Mouse (Mus musculus) midbrain, postnatal 0 days (tissue): ENCODE measurements around the gene Idh3a. TPM values are rescaled to one million over a fixed set of nuclear protein-coding genes. Genes with fewer than 3 reads are reported as not detected.

Source experiments
- ATAC-seq: fragments of 200-750 bp; cut with Nextera tagmentation; 2 replicates; pipeline ENCODE4 v1.8.0; 2017; ENCODE audit warnings: moderate number of reproducible peaks, mild to moderate bottlenecking, moderate TSS enrichment, moderate library complexity; ENCODE audit not compliant: low FRiP score
- DNase-seq: peaks from one replicate; pipeline ENCODE4 v3.0.0-alpha.2; 2015; ENCODE audit warnings: low spot score
- H3K27ac ChIP-seq: fragments of 300-500 bp; sonication (generic); 2 replicates; pipeline ENCODE4 v1.5.1; 2014; ENCODE audit warnings: low read depth, mild to moderate bottlenecking, low read length, mixed read lengths
- H3K27me3 ChIP-seq: fragments of 300-500 bp; sonication (generic); 2 replicates; pipeline ENCODE4 v1.6.1; 2014; ENCODE audit warnings: low read length, control low read depth, mixed read lengths; ENCODE audit not compliant: insufficient read depth
- H3K36me3 ChIP-seq: fragments of 300-500 bp; sonication (generic); 2 replicates; pipeline ENCODE4 v1.6.1; 2014; ENCODE audit warnings: low read length, control low read depth, mixed read lengths; ENCODE audit not compliant: insufficient read depth
- H3K4me1 ChIP-seq: fragments of 300-500 bp; sonication (generic); 2 replicates; pipeline ENCODE4 v1.6.1; 2014; ENCODE audit warnings: mild to moderate bottlenecking, control low read depth, antibody characterized with exemption, low read length, mixed read lengths; ENCODE audit not compliant: insufficient read depth
- H3K4me2 ChIP-seq: fragments of 300-500 bp; sonication (generic); 2 replicates; pipeline ENCODE4 v1.6.1; 2014; ENCODE audit warnings: low read depth, mild to moderate bottlenecking, low read length, mixed read lengths; ENCODE audit not compliant: poor library complexity, severe bottlenecking
- H3K4me3 ChIP-seq: fragments of 300-500 bp; sonication (generic); 2 replicates; pipeline ENCODE4 v1.5.1; 2014; ENCODE audit warnings: low read depth, mild to moderate bottlenecking, low read length, moderate library complexity
- H3K9ac ChIP-seq: fragments of 300-500 bp; sonication (generic); replicated peaks from 2 replicates; pipeline ENCODE4 v1.6.1; 2014; ENCODE audit warnings: mild to moderate bottlenecking, low read length, moderate library complexity, mixed read lengths; ENCODE audit not compliant: poor library complexity, severe bottlenecking
- H3K9me3 ChIP-seq: fragments of 300-500 bp; sonication (generic); 2 replicates; pipeline ENCODE4 v1.6.1; 2016; ENCODE audit warnings: low read length, control low read depth
- CTCF ChIP-seq: IDR thresholded peaks from 2 replicates; pipeline ENCODE4 v1.5.1; 2016; ENCODE audit warnings: antibody characterized with exemption, mild to moderate bottlenecking
- WGBS: fragments of 180-500 bp; shearing (Covaris S2); extraction: QIAGEN DNeasy Blood & Tissue Kit; methylation state at CpG from one replicate; pipeline ENCODE4 v1.1.7; 2014; 5-methylcytosine and 5-hydroxymethylcytosine counted together
- polyA plus RNA-seq: library from polyadenylated mRNA; unstranded; fragments of >200 nt; fragmentation: Nextera tagmentation; extraction: Ambion mirVana; gene quantifications from 2 replicates; pipeline ENCODE4 v1.2.1, GENCODE M21; 2015
- total RNA-seq: library from RNA; depleted of rRNA; stranded (reverse); fragments of >200 nt; gene quantifications from 2 replicates; pipeline ENCODE4 v1.2.3, GENCODE M21; 2014

Gene Idh3a
- total and polyA plus RNA-seq, 2 experiments from 2014 or later: 87.2 to 184 TPM

DNA sequence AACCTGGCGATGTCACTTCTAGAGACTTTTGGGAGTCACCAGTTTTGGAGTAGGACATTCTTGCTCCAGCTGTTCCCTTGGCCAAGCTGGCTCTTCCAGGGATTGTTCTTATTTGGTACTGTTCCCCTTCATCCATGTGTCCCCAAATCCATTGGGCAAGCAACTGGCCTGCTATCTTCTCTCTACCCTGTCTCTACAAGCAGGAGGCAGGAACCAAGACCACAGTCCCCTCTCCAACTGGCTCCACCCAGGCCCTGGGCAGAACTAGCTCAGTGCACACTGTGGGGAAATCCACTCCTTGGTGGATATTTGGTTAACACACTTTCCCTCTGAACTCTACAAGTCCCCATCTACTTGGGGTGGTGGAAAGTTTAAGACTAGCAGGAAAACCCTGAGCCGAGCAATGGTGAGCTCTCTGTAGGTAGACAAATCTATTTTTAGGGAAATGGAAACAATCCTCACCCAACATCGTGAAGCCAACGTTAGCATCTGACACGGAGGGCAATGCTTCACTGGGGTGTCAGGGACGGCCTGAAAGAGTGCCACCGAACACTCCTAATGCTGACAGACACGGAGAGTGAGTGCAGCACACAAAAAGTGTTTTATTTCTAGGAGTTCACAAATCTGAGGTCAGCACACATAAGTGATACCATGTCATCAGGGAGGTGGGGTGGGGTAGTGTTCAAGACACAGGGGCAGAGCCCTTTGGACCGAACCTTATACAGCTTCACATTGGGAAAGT lies 41.8 kb upstream of the Idh3a start:
- H3K27ac ChIP-seq: no peak overlapping the region
- no peaks in the 10 kb centered on the region for H3K27me3 ChIP-seq
- H3K36me3 ChIP-seq: peaks cover 31% of the 10 kb centered on the region
- H3K4me1 ChIP-seq: no peaks in the 10 kb centered on the region
- H3K4me2 ChIP-seq: no peak overlapping the region
- no peak overlapping the region for H3K9ac ChIP-seq
- TF ChIP-seq CTCF: no peak
- no peak for DNase-seq
- ATAC-seq: no peak
- H3K9me3 ChIP-seq: no peaks in the 10 kb centered on the region
- WGBS: 89% methylated on average over 9 of the region's 9 CpGs
- H3K4me3 ChIP-seq: no peak overlapping the region

DNA sequence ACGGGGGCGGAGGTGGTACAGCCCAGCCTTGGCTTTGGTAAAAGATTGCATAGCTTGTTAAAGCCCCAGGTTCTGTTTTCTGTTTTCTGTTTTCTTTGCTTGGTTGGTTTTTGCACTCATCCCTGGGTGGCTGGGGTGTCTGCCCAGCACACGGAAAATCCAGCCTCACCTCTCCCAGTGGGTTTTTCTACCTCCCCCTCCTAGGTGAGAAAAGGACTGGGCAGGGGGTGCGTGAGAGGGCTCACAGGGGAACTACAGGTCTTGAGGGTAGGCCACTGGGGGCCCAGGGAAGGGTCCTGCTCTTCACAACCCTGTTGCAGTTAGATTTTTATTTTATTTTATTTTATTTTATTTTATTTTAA lies 41.2 kb upstream of the Idh3a start:
- WGBS: 87% methylated on average over 4 of the region's 4 CpGs
- no peaks in the 10 kb centered on the region for H3K4me1 ChIP-seq
- TF ChIP-seq CTCF: no peak

DNA sequence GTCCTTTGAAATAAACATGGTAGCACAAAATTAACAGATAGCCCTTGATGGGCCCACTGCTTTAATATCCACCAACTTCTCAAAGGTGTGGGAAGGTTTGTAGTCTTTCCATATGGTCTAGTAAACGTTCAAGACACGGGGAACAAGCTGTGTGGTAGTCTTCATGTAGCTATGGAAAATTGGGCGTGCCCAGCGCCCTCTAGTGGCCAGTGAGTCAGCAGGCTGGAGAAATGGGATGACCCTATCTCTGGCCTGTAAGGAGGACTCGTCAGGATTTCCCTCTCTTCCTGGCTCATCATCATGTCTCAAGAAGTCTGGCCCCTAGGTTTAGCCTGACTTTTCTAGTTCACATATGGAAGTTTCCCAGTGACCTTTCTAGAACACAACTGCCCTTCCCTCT lies 38.6 kb upstream of the Idh3a start:
- Histone ChIP-seq H3K9me3 (no peaks in the 10 kb centered on the region), H3K36me3 (peaks cover 31% of the 10 kb centered on the region), H3K9ac (no peak overlapping the region), H3K4me2 (no peak overlapping the region), H3K27ac (no peak overlapping the region), H3K27me3 (no peaks in the 10 kb centered on the region), H3K4me1 (no peaks in the 10 kb centered on the region), H3K4me3 (no peak overlapping the region)
- DNase-seq (peak; percentile 57), ATAC-seq (no peak)
- WGBS: 24% methylated on average over 5 of the region's 5 CpGs
- TF ChIP-seq CTCF: peak; percentile 74

More for the DNA sequence above, 41.2 kb upstream of the Idh3a start:
- no peak overlapping the region for H3K9ac ChIP-seq
- no peaks in the 10 kb centered on the region for H3K27me3 ChIP-seq
- no peak overlapping the region for H3K4me3 ChIP-seq
- H3K9me3 ChIP-seq: no peaks in the 10 kb centered on the region
- no peak overlapping the region for H3K4me2 ChIP-seq
- H3K36me3 ChIP-seq: peaks cover 31% of the 10 kb centered on the region
- ATAC-seq: no peak
- DNase-seq: no peak
- no peak overlapping the region for H3K27ac ChIP-seq

DNA sequence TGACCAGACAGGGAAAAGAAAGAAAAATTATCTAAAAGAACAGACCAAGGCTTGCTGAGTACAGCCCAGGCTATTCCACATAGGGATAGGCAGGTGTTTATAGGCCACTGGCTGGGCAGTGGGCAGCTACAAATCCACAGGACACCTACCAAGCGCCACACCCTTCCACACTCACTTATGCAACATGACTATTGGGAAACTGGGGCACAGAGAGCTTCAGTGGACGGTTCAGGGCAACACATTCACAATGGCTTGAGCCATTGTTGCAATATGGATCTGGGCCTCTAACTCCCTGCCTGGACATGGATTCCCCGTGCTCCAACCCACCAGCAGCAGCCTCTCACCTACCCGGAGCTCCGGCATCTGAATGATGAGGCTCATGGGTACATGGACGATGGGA lies 36.7 kb upstream of the Idh3a start:
- Histone ChIP-seq H3K27me3 (no peaks in the 10 kb centered on the region), H3K9ac (no peak overlapping the region), H3K4me1 (no peaks in the 10 kb centered on the region), H3K36me3 (peaks cover 29% of the 10 kb centered on the region), H3K4me2 (no peak overlapping the region), H3K4me3 (no peak overlapping the region), H3K27ac (no peak overlapping the region), H3K9me3 (no peaks in the 10 kb centered on the region)
- no peak for DNase-seq
- no peak for TF ChIP-seq CTCF
- no peak for ATAC-seq
- 88% methylated on average over 6 of the region's 6 CpGs for WGBS

DNA sequence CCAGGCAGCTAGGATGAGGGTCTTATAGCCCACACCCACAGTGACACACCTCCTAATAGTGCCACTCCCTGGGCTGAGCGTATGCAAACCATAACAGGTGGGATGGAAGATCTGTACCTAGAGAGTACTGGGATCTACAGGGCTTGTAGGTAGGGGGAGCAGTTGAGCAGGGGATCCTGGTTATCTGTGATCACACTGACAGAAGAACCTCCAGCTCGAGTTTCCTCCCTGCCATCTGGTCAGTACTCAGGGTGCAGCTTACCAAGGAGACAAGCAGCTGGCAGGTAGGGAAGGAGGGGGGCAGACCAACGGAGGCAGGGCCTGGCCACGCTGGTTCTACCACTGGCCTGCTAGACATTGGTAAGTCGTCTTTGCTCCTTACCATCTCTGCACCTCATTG lies 33.7 kb upstream of the Idh3a start:
- Histone ChIP-seq H3K27ac (no peak overlapping the region), H3K36me3 (peaks cover 20% of the 10 kb centered on the region; the same call in 1 of the 2 replicates), H3K9ac (no peak overlapping the region), H3K4me1 (no peaks in the 10 kb centered on the region), H3K27me3 (no peaks in the 10 kb centered on the region), H3K4me2 (no peak overlapping the region), H3K4me3 (no peak overlapping the region), H3K9me3 (no peaks in the 10 kb centered on the region)
- peak; percentile 35 for TF ChIP-seq CTCF
- WGBS: 28% methylated on average over 5 of the region's 5 CpGs
- peak; percentile 54 for DNase-seq
- no peak for ATAC-seq

DNA sequence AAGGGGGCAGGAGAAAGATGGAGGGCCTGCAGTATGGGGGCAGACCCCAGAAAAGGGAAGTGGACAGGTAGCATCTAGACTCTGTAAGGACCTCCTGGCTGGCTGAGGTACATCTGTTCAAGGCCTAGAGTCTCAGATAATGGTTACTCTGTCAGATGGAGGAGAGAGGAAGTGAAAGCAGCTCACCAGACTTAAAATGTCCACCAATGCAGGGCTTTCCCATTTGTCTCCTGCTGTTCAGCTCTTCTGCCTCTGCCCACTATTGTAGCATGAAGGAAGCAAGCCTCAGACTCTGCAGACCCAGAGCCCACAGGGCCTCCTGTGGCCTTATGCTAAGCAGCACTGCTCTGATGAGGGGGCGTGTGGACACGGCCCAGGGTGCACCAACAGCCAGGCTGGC lies 31.1 kb upstream of the Idh3a start:
- Histone ChIP-seq H3K36me3 (0 out of 2 replicates have a peak, but pooled peaks cover 7% of the 10 kb centered on the region), H3K27me3 (no peaks in the 10 kb centered on the region), H3K4me1 (no peaks in the 10 kb centered on the region), H3K4me3 (no peak overlapping the region), H3K9ac (no peak overlapping the region), H3K9me3 (no peaks in the 10 kb centered on the region), H3K27ac (no peak overlapping the region), H3K4me2 (no peak overlapping the region)
- no peak for DNase-seq
- no peak for TF ChIP-seq CTCF
- WGBS: 70% methylated on average over 2 of the region's 2 CpGs
- ATAC-seq: no peak
